Mouse (Mus musculus) cerebellum, adult 8-10 months (tissue): ENCODE data around the gene Gprasp1.
"Not testable (repeated sequence)": the region's sequence is repeated elsewhere in the genome, so short reads cannot be mapped to it uniquely, and the experiment has no call there.

Experiments
- DNase-seq: peaks from one replicate; pipeline ENCODE4 v3.0.0; 2022

Gprasp1 gene

GRCm38 (mm10) chrX:135742304-135743055, at the start of gene Gprasp1, which contains the start of gene Armcx5:
Gprasp1 (plus strand) TSS chrX:135742733.
Armcx5 (plus strand) TSS chrX:135742733.
- peak; percentile 88 for DNase-seq

- DNase-seq = no peak
Measured at GRCm38 (mm10) chrX:135693633-135694032, 48.9 kb upstream of the Gprasp1 start, which contains the start of gene Tcp11x2. Tcp11x2 (minus strand) TSS chrX:135693790.

GRCm38 (mm10) chrX:135703111-135703510, 39.4 kb upstream of the Gprasp1 start:
- no peak for DNase-seq

GRCm38 (mm10) chrX:135704349-135704748, 38.2 kb upstream of the Gprasp1 start:
- no peak for DNase-seq

GRCm38 (mm10) chrX:135712845-135713244, 29.7 kb upstream of the Gprasp1 start:
- no peak for DNase-seq

GRCm38 (mm10) chrX:135725161-135725560, 17.4 kb upstream of the Gprasp1 start, which contains the start of gene Tmsb15a:
Tmsb15a (minus strand) TSS chrX:135725261.
- DNase-seq = no peak

GRCm38 (mm10) chrX:135738730-135739520, 3.6 kb upstream of the Gprasp1 start:
- DNase-seq = no peak

GRCm38 (mm10) chrX:135743056-135743355, 473 bp downstream of the Gprasp1 start:
- DNase-seq = no peak

- DNase-seq = not testable (repeated sequence)
Measured at GRCm38 (mm10) chrX:135745376-135745775, 2.8 kb downstream of the Gprasp1 start.

- peak; percentile 74 for DNase-seq
Measured at GRCm38 (mm10) chrX:135752832-135753231, 10.3 kb downstream of the Gprasp1 start.

GRCm38 (mm10) chrX:135761707-135762106, 19.2 kb downstream of the Gprasp1 start:
- peak; percentile 20 for DNase-seq

GRCm38 (mm10) chrX:135768043-135768548, 25.6 kb downstream of the Gprasp1 start:
- no peak for DNase-seq

- DNase-seq = no peak
Measured at GRCm38 (mm10) chrX:135768565-135768964, 26.0 kb downstream of the Gprasp1 start.

- DNase-seq = no peak
Measured at GRCm38 (mm10) chrX:135791536-135791935, 49.0 kb downstream of the Gprasp1 start.

- DNase-seq = no peak
Measured at GRCm38 (mm10) chrX:135792326-135792725, 49.8 kb downstream of the Gprasp1 start.

- peak; percentile 47 for DNase-seq
Measured at GRCm38 (mm10) chrX:135795591-135796304, 53.2 kb downstream of the Gprasp1 start.

GRCm38 (mm10) chrX:135796305-135797211, 54.0 kb downstream of the Gprasp1 start:
- peak; percentile 33 for DNase-seq

GRCm38 (mm10) chrX:135797212-135797644, 54.7 kb downstream of the Gprasp1 start, which contains the start of gene Bhlhb9:
Bhlhb9 (plus strand) TSS chrX:135797594.
- DNase-seq = peak; percentile 49

GRCm38 (mm10) chrX:135804149-135804548, 61.6 kb downstream of the Gprasp1 start:
- no peak for DNase-seq

- peak; percentile 56 for DNase-seq
Measured at GRCm38 (mm10) chrX:135805780-135806179, 63.2 kb downstream of the Gprasp1 start.

GRCm38 (mm10) chrX:135835896-135836295, 93.4 kb downstream of the Gprasp1 start:
- not testable (repeated sequence) for DNase-seq

- no peak for DNase-seq
Measured at GRCm38 (mm10) chrX:135837896-135838295, 95.4 kb downstream of the Gprasp1 start.
